Mouse (Mus musculus) liver, embryonic 15.5 days (tissue): ENCODE data around the gene 1700011L22Rik. TPM values are rescaled to one million over a fixed set of nuclear protein-coding genes. Genes with fewer than 3 reads are reported as not detected.

Experiments
- ATAC-seq: fragments of 200-750 bp; cut with Nextera tagmentation; 2 replicates; pipeline ENCODE4 v1.8.0; 2017; ENCODE audit warnings: moderate number of reproducible peaks, mild to moderate bottlenecking, moderate library complexity; ENCODE audit not compliant: insufficient read depth
- H3K27ac ChIP-seq: fragments of 300-500 bp; sonication (generic); replicated peaks from 2 replicates; pipeline ENCODE4 v1.5.1; 2015; ENCODE audit warnings: mild to moderate bottlenecking, inconsistent platforms
- H3K27me3 ChIP-seq: fragments of 300-500 bp; sonication (generic); 2 replicates; pipeline ENCODE4 v1.6.1; 2015; ENCODE audit warnings: mild to moderate bottlenecking, inconsistent platforms
- H3K36me3 ChIP-seq: fragments of 300-500 bp; sonication (generic); replicated peaks from 2 replicates; pipeline ENCODE4 v1.6.1; 2015; ENCODE audit warnings: moderate library complexity, mild to moderate bottlenecking, inconsistent platforms
- H3K4me1 ChIP-seq: fragments of 300-500 bp; sonication (generic); replicated peaks from 2 replicates; pipeline ENCODE4 v1.6.1; 2015; ENCODE audit warnings: inconsistent platforms
- H3K4me2 ChIP-seq: fragments of 300-500 bp; sonication (generic); 2 replicates; pipeline ENCODE4 v1.6.1; 2015; ENCODE audit warnings: moderate library complexity, mild to moderate bottlenecking, inconsistent platforms
- H3K4me3 ChIP-seq: fragments of 300-500 bp; sonication (generic); replicated peaks from 2 replicates; pipeline ENCODE4 v1.5.1; 2015; ENCODE audit warnings: mild to moderate bottlenecking, inconsistent platforms
- H3K9ac ChIP-seq: fragments of 300-500 bp; sonication (generic); 2 replicates; pipeline ENCODE4 v1.6.1; 2015; ENCODE audit warnings: moderate library complexity, mild to moderate bottlenecking, inconsistent platforms
- H3K9me3 ChIP-seq: fragments of 300-500 bp; sonication (generic); replicated peaks from 2 replicates; pipeline ENCODE4 v1.6.1; 2016; ENCODE audit warnings: inconsistent platforms
- WGBS: fragments of 180-500 bp; shearing (Covaris S2); methylation state at CpG from one replicate; pipeline ENCODE4 v1.1.7; 2015; ENCODE audit warnings: mixed read lengths; ENCODE audit not compliant: insufficient replicate concordance; 5-methylcytosine and 5-hydroxymethylcytosine counted together
- polyA plus RNA-seq: library from polyadenylated mRNA; unstranded; fragments of >200 nt; fragmentation: Nextera tagmentation; extraction: Ambion mirVana; gene quantifications from 2 replicates; pipeline ENCODE4 v1.2.1, GENCODE M21; 2015

Gene 1700011L22Rik
- polyA plus RNA-seq, 1 experiment from 2014 or later = not detected

GRCm38 (mm10) chr8:79208691-79209640, 39.4 kb downstream of the 1700011L22Rik start:
- H3K4me3 ChIP-seq = 0 out of 2 replicates have a peak overlapping the region, but pooled peaks have one; percentile 46
- 31% methylated on average over 15 of the region's 15 CpGs for WGBS
- no peak for ATAC-seq

GRCm38 (mm10) chr8:79208181-79208580, 40.2 kb downstream of the 1700011L22Rik start:
- Histone ChIP-seq H3K4me2 (no peak overlapping the region), H3K27me3 (no peaks in the 10 kb centered on the region; the same call in 1 of the 2 replicates), H3K27ac (no peak overlapping the region), H3K4me1 (0 out of 2 replicates have a peak, but pooled peaks cover 6% of the 10 kb centered on the region), H3K4me3 (no peak overlapping the region), H3K9ac (no peak overlapping the region), H3K36me3 (no peaks in the 10 kb centered on the region), H3K9me3 (no peaks in the 10 kb centered on the region)
- 49% methylated on average over 3 of the region's 3 CpGs for whole genome bisulfite sequencing
- no peak for ATAC-seq

More at GRCm38 (mm10) chr8:79208691-79209640, 39.4 kb downstream of the 1700011L22Rik start:
- Histone ChIP-seq H3K4me2 (peak overlapping the region; percentile 64), H3K9ac (no peak overlapping the region), H3K9me3 (no peaks in the 10 kb centered on the region), H3K27ac (no peak overlapping the region), H3K27me3 (no peaks in the 10 kb centered on the region; the same call in 1 of the 2 replicates), H3K36me3 (no peaks in the 10 kb centered on the region), H3K4me1 (0 out of 2 replicates have a peak, but pooled peaks cover 6% of the 10 kb centered on the region)

- Histone ChIP-seq H3K36me3 (no peaks in the 10 kb centered on the region), H3K9me3 (no peaks in the 10 kb centered on the region), H3K27ac (no peak overlapping the region), H3K9ac (no peak overlapping the region), H3K27me3 (no peaks in the 10 kb centered on the region; the same call in 1 of the 2 replicates), H3K4me1 (0 out of 2 replicates have a peak, but pooled peaks cover 6% of the 10 kb centered on the region), H3K4me2 (no peak overlapping the region), H3K4me3 (no peak overlapping the region)
- no peak for ATAC-seq
- WGBS = 64% methylated on average over 4 of the region's 4 CpGs
These were observed 41.5 kb downstream of the 1700011L22Rik start for GRCm38 (mm10) chr8:79206895-79207294.

- Histone ChIP-seq H3K4me3 (no peak overlapping the region), H3K36me3 (no peaks in the 10 kb centered on the region), H3K4me1 (no peaks in the 10 kb centered on the region), H3K9ac (no peak overlapping the region), H3K27me3 (no peaks in the 10 kb centered on the region), H3K9me3 (no peaks in the 10 kb centered on the region), H3K27ac (no peak overlapping the region), H3K4me2 (no peak overlapping the region)
- no peak for ATAC-seq
- 69% methylated on average over 11 of the region's 11 CpGs for WGBS
These were observed 46.8 kb downstream of the 1700011L22Rik start for GRCm38 (mm10) chr8:79201446-79202147.

- 51% methylated on average over 3 of the region's 3 CpGs for WGBS
- Histone ChIP-seq H3K4me2 (no peak overlapping the region), H3K27ac (no peak overlapping the region), H3K9me3 (no peaks in the 10 kb centered on the region), H3K4me3 (no peak overlapping the region), H3K9ac (no peak overlapping the region), H3K27me3 (no peaks in the 10 kb centered on the region), H3K4me1 (no peaks in the 10 kb centered on the region), H3K36me3 (no peaks in the 10 kb centered on the region)
- no peak for ATAC-seq
These were observed 49.7 kb downstream of the 1700011L22Rik start for GRCm38 (mm10) chr8:79198675-79199074.

GRCm38 (mm10) chr8:79196481-79196880, 51.9 kb downstream of the 1700011L22Rik start:
- 52% methylated on average over 4 of the region's 4 CpGs for WGBS
- H3K36me3 ChIP-seq = no peaks in the 10 kb centered on the region

GRCm38 (mm10) chr8:79190071-79190470, 58.3 kb downstream of the 1700011L22Rik start:
- Histone ChIP-seq H3K27me3 (no peaks in the 10 kb centered on the region), H3K9ac (no peak overlapping the region), H3K27ac (no peak overlapping the region), H3K36me3 (0 out of 2 replicates have a peak, but pooled peaks cover 4% of the 10 kb centered on the region), H3K9me3 (no peaks in the 10 kb centered on the region), H3K4me3 (no peak overlapping the region), H3K4me1 (no peaks in the 10 kb centered on the region), H3K4me2 (no peak overlapping the region)
- ATAC-seq = no peak
- 71% methylated on average over 10 of the region's 10 CpGs for WGBS

More at GRCm38 (mm10) chr8:79196481-79196880, 51.9 kb downstream of the 1700011L22Rik start:
- Histone ChIP-seq H3K9ac (no peak overlapping the region), H3K4me2 (no peak overlapping the region), H3K27me3 (no peaks in the 10 kb centered on the region), H3K9me3 (no peaks in the 10 kb centered on the region), H3K27ac (no peak overlapping the region), H3K4me3 (no peak overlapping the region), H3K4me1 (no peaks in the 10 kb centered on the region)
- ATAC-seq = no peak

- ATAC-seq = no peak
- no peak overlapping the region for H3K9ac ChIP-seq
- H3K4me1 ChIP-seq = no peaks in the 10 kb centered on the region
- 0 out of 2 replicates have a peak, but pooled peaks cover 4% of the 10 kb centered on the region for H3K36me3 ChIP-seq
- no peaks in the 10 kb centered on the region for H3K27me3 ChIP-seq
- no peaks in the 10 kb centered on the region for H3K9me3 ChIP-seq
- 62% methylated on average over 7 of the region's 7 CpGs for WGBS
- H3K4me3 ChIP-seq = no peak overlapping the region
- H3K4me2 ChIP-seq = no peak overlapping the region
- no peak overlapping the region for H3K27ac ChIP-seq
These were observed 62.9 kb downstream of the 1700011L22Rik start for GRCm38 (mm10) chr8:79185488-79185887.

GRCm38 (mm10) chr8:79179678-79180077, 68.7 kb downstream of the 1700011L22Rik start:
- Histone ChIP-seq H3K9ac (no peak overlapping the region), H3K27me3 (no peaks in the 10 kb centered on the region), H3K36me3 (no peaks in the 10 kb centered on the region), H3K4me1 (no peaks in the 10 kb centered on the region), H3K4me2 (no peak overlapping the region), H3K4me3 (no peak overlapping the region), H3K9me3 (no peaks in the 10 kb centered on the region), H3K27ac (no peak overlapping the region)
- 75% methylated on average over 6 of the region's 6 CpGs for WGBS
- no peak for ATAC-seq

GRCm38 (mm10) chr8:79175991-79176390, 72.4 kb downstream of the 1700011L22Rik start:
- Histone ChIP-seq H3K36me3 (no peaks in the 10 kb centered on the region), H3K27me3 (no peaks in the 10 kb centered on the region), H3K9me3 (no peaks in the 10 kb centered on the region), H3K27ac (no peak overlapping the region), H3K9ac (no peak overlapping the region), H3K4me3 (no peak overlapping the region), H3K4me2 (no peak overlapping the region), H3K4me1 (no peaks in the 10 kb centered on the region)
- WGBS = 58% methylated on average over 4 of the region's 4 CpGs
- no peak for ATAC-seq

- no peak overlapping the region for H3K27ac ChIP-seq
- no peak overlapping the region for H3K4me3 ChIP-seq
- H3K9ac ChIP-seq = no peak overlapping the region
- 64% methylated on average over 4 of the region's 4 CpGs for WGBS
- H3K4me1 ChIP-seq = no peaks in the 10 kb centered on the region
- no peaks in the 10 kb centered on the region for H3K9me3 ChIP-seq
- no peak overlapping the region for H3K4me2 ChIP-seq
- ATAC-seq = no peak
- no peaks in the 10 kb centered on the region for H3K36me3 ChIP-seq
- H3K27me3 ChIP-seq = no peaks in the 10 kb centered on the region
These were observed 74.8 kb downstream of the 1700011L22Rik start for GRCm38 (mm10) chr8:79173606-79174005.
